Mouse (Mus musculus) thymus, postnatal 25 days (tissue): ENCODE measurements around the gene Racgap1.

ENCODE experiments used
- DNase-seq: peaks from one replicate; pipeline ENCODE4 v3.0.0; 2022

Racgap1 gene

DNA sequence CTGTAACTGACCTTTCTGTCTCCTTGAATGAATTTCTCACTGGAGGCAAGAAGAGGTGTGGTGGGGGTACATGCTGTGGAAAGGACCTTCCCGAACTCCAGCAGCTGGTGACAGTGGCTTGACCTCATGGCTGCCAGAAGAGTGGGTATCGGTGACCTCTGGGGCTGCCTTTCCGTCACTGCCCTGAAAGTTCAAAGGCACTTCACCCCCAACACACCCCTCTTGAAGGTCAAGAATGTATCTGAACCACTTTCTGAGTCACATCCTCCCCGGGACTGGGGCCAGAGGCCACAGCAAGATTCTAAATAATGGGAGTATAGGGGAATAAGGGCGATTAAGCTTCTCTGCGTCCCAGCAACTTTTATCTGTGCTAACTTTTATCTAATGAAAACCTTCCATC is 65.7 kb downstream of the Racgap1 start:
- DNase-seq = no peak

- no peak for DNase-seq
Measured at GRCm38 (mm10) chr15:99584407-99585202, 66.9 kb downstream of the Racgap1 start.

GRCm38 (mm10) chr15:99583463-99584344 is 67.8 kb downstream of the Racgap1 start:
- no peak for DNase-seq

- DNase-seq = no peak
Measured at GRCm38 (mm10) chr15:99578802-99579485, 72.5 kb downstream of the Racgap1 start, which contains the start of gene Aqp2. Gene Aqp2, plus strand, starts transcription at chr15:99579055.
